Mouse (Mus musculus): ENCODE measurements around the gene Casc4. TPM values are rescaled to one million over a fixed set of nuclear protein-coding genes. Genes with fewer than 3 reads are reported as not detected.
A peak's percentile ranks its signal among the peaks of the same experiment; 100 is the strongest.
"Not testable (repeated sequence)": the region's sequence is repeated elsewhere in the genome, so short reads cannot be mapped to it uniquely, and the experiment has no call there.

The Casc4 gene
- total RNA-seq, 1 experiment from 2014 or later: 22.0 TPM

GRCm38 (mm10) chr2:121895261-121895660, 28.5 kb downstream of the Casc4 start:
- no peak for ATAC-seq (ENCODE audit: extremely low read depth, insufficient number of reproducible peaks, low FRiP score, poor library complexity, severe bottlenecking)

- no peak for ATAC-seq (ENCODE audit: extremely low read depth, insufficient number of reproducible peaks, low FRiP score, poor library complexity, severe bottlenecking)
Observed at GRCm38 (mm10) chr2:121896825-121897224, 30.1 kb downstream of the Casc4 start.

GRCm38 (mm10) chr2:121909975-121910374, 43.2 kb downstream of the Casc4 start:
- ATAC-seq (ENCODE audit: extremely low read depth, insufficient number of reproducible peaks, low FRiP score, poor library complexity, severe bottlenecking): no peak

GRCm38 (mm10) chr2:121916047-121916970, 49.5 kb downstream of the Casc4 start:
- ATAC-seq (ENCODE audit: extremely low read depth, insufficient number of reproducible peaks, low FRiP score, poor library complexity, severe bottlenecking): no peak

- ATAC-seq (ENCODE audit: extremely low read depth, insufficient number of reproducible peaks, low FRiP score, poor library complexity, severe bottlenecking): not testable (repeated sequence)
Observed at GRCm38 (mm10) chr2:121937624-121938023, 70.9 kb downstream of the Casc4 start.

- ATAC-seq (ENCODE audit: extremely low read depth, insufficient number of reproducible peaks, low FRiP score, poor library complexity, severe bottlenecking): no peak
Observed at GRCm38 (mm10) chr2:121943364-121943763, 76.6 kb downstream of the Casc4 start.

- ATAC-seq (ENCODE audit: extremely low read depth, insufficient number of reproducible peaks, low FRiP score, poor library complexity, severe bottlenecking): no peak
Observed at GRCm38 (mm10) chr2:121954971-121955656, 88.3 kb downstream of the Casc4 start.

- peak; percentile 92 for ATAC-seq (ENCODE audit: extremely low read depth, insufficient number of reproducible peaks, low FRiP score, poor library complexity, severe bottlenecking)
Observed at GRCm38 (mm10) chr2:121955765-121956223, 89.0 kb downstream of the Casc4 start, which contains the start of the genes Ctdspl2 and Mageb3. TSS of gene Ctdspl2 (plus strand) at chr2:121956001. TSS of gene Mageb3 (minus strand) at chr2:121956092.

- peak; percentile 74 for ATAC-seq (ENCODE audit: extremely low read depth, insufficient number of reproducible peaks, low FRiP score, poor library complexity, severe bottlenecking)
Observed at GRCm38 (mm10) chr2:121956224-121957018, 89.7 kb downstream of the Casc4 start.

- ATAC-seq (ENCODE audit: extremely low read depth, insufficient number of reproducible peaks, low FRiP score, poor library complexity, severe bottlenecking): no peak
Observed at GRCm38 (mm10) chr2:121957216-121957792, 90.5 kb downstream of the Casc4 start.

Other genes with a start within 250 kb of the Casc4 start
- not detected in 2 replicates for gene Frmd5, start 59.9 kb upstream of the Casc4 start, total RNA-seq (2017)
- 60.2 and 69.8 TPM in 2 replicates for gene Ctdspl2, start 89.0 kb downstream of the Casc4 start, total RNA-seq (2017)
- 0.25 TPM in 1 of 2 replicates, not detected in the other for gene Mageb3, start 89.1 kb downstream of the Casc4 start, total RNA-seq (2017)
- 22.3 and 23.2 TPM in 2 replicates for gene Eif3j1, start 161.6 kb downstream of the Casc4 start, total RNA-seq (2017)